Mouse (Mus musculus): ENCODE measurements around the gene Gm28038.
A peak's percentile ranks its signal among the peaks of the same experiment; 100 is the strongest.

Gm28038 gene

GRCm38 (mm10) chr2:30280743-30281142, at the start of gene Gm28038:
Gm28038 (plus strand) TSS chr2:30281043.
- DNase-seq = no peak

- no peak for DNase-seq
Observed at GRCm38 (mm10) chr2:30235593-30235992, 45.2 kb upstream of the Gm28038 start.

DNA sequence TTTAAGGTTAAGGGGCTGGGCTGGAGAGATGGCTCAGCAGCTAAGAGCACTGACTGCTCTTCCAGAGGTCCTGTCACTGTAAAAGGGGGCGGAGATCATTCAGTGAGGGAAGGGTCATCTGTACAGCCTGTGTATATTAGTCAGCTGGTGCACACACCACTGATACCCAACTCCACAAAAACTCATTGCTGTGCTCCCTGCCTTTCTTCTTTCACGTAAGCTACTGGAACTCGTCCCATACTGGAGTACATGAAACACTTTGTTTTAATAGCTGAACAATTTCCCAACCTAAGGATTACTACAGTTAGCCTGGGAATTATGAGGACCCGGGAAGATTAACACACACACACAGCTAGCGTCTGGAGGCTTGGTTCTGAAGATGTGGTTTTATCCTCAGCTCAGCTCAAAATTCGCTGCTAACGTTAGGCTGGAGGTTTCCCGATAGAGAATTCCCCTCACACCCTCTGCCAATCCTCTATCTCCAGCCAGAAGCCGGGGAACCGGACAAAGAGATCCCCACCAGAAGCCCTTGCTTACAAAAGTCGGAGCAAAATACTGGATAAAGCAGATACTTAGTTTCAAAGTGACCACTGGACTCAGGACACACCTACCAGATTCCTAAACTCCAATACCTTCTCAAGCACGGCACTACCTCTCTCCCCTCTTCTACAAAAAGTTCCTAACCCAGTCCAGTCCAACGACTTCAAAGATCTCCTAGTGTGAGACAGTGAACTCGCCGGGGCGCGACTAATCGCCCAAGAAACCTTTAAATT, 44.2 kb upstream of the Gm28038 start:
- DNase-seq = no peak

DNA sequence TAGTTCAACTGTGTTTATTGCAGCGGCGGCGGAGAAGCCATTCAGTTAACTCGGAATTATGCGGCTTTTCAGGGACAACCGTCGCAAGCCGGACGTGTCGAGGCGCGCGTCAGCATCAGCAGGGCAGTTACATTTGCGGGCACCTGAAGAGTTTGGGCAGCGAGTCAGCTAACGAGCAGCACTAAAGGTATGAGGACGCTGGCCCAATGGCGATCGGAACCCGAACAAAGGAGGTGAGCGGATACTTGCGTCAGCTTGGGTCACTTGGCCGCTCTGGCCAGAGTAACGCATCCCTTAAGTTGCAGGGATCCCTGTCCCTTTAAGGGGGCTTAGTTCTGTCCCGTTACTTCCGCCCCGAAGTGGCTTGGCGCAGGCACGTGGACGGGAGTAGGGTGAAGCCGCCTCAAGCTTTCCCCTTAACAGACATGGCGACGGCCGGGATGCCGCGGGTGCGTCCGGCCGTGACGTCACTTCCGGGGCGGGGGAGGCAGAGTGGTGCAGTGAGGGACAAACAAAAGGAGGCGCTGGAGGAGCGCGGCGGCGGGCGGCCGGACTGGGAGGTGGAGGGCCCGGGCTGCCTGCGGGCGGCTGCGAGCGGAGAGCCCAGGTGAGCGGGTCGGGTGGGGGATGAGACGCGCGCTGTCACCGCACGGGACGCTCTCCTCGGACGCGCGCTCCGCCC, 43.5 kb upstream of the Gm28038 start, which contains the start of gene Lrrc8a:
Gene Lrrc8a, plus strand, starts transcription at position 517 of the 682 bp plus-strand sequence.
- DNase-seq = peak; percentile 99 to 100

- DNase-seq = no peak
Observed at GRCm38 (mm10) chr2:30237881-30238280, 43.0 kb upstream of the Gm28038 start.

DNA sequence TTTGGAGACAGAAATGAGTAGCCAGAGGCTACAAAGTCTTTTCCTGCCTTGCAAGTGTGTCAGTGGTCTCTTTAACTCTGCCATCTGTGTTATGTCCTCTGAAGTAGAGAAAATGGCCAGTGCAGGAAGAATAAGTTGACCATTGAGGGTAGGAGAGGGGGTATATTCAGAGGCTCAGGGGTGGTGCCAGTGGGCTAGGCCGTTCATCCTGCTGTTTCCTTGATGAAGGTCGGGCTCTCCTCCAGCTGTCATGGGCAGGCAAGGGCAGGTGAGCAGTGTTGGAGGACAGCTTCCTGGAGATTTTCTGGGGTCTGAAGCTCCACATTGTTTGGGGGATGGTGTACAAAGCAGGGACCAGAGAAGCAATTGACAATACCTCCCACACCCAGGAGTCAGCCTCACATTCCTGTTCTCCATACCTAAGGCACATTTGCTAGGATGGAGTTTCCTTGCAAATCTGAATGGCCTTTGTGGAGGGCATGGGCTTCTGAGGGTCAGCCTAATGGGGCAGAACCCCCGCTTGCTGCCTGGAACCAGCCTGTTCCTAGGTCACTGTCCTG, 41.9 kb upstream of the Gm28038 start:
- DNase-seq = peak in 1 of 2 experiments; percentile 10

DNA sequence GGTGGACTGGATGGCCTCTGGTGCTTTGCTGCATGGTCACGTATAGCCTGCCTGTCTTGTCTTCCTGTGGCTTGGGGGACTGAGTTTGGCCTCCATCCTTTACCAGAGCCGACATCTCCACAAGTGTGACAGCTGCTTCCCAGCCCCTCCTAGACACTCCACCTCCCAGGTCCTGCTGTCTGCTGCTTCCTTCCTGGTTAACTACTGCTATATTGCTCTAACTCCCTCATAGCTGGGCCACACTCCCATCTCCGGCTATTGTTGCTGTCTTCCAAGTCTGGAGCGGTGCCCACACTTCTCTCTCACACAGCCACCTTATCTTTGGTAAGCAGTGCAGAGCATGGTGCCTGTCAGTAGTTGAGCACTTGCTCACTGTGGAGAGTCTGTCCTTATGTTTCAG, 41.1 kb upstream of the Gm28038 start:
- peak in 1 of 2 experiments; percentile 12 for DNase-seq

GRCm38 (mm10) chr2:30240267-30240666, 40.6 kb upstream of the Gm28038 start, which contains the start of gene Gm28035:
Gm28035 (plus strand) TSS chr2:30240567.
- no peak for DNase-seq

- DNase-seq = peak; percentile 74 to 76
Observed at GRCm38 (mm10) chr2:30242509-30242908, 38.3 kb upstream of the Gm28038 start.

GRCm38 (mm10) chr2:30243391-30243790, 37.5 kb upstream of the Gm28038 start:
- DNase-seq = peak in 1 of 2 experiments; percentile 6

DNA sequence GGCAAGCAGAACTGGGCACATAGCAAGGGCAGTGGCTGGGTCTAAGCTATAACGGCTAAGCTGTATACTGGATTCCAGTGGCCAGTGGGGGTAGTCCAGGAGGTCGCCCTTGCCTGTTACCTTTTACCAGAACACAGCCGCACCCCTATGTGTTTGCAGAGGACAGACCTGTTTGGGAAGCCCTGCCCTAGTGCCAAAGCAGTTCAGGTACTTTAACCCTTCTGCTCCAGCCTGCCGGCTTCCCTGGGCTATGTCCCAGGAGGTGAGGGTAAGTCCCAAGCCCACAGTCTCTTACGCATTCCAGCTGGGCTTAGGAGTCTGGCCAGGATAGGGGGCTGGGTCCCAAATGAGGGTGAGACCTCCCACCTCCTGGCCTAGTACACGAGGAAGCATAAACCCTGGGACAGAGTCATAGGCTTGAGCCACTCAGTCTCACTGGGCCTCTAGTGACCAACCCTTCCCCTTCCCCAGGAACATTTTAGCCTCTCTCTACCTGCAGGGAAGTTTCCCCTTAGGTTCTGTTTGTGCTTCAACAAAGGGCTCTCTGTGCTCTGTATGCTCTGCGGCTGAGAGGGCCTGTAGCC, 36.2 kb upstream of the Gm28038 start:
- no peak for DNase-seq

DNA sequence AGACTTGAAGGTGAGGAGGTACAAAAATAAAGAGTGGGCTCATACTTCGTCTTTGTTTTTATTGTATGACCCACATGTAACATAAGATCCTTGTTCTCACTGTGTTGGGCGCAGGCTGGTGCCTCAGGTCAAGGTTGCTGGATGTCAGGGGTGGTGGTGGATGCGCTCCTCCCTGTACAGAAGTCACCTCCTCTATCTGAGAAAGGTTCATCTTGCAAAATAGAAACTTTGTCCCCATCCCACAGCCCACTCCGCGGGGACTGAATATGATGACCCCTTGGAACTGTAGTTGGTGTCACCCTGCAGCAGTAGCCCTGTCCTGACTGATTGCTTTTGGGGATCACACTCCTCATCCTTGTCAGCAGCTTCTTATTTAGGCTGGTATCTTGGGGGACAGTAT, 33.8 kb upstream of the Gm28038 start:
- no peak for DNase-seq

- peak in 1 of 2 experiments; percentile 8 for DNase-seq
Observed at GRCm38 (mm10) chr2:30247681-30248080, 33.2 kb upstream of the Gm28038 start.

DNA sequence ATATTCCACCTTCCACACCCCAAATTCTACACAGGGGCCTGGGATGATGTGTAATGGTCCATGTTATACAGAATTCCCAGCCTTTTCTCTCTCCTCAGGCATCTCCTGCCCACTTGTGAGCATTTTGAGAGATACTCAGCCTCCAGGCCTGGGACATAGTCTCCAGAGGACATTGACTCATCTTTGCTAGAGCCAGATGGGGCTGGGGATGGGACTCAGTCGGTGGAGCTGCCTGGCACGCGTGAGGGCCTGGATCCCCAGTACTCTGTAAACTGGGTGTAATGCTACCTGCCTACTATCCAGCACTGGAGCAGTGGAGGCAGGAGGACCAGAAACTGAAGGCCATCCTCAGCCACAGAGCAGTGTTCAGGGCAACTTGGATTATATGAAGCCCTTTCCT, 31.7 kb upstream of the Gm28038 start:
- no peak for DNase-seq

DNA sequence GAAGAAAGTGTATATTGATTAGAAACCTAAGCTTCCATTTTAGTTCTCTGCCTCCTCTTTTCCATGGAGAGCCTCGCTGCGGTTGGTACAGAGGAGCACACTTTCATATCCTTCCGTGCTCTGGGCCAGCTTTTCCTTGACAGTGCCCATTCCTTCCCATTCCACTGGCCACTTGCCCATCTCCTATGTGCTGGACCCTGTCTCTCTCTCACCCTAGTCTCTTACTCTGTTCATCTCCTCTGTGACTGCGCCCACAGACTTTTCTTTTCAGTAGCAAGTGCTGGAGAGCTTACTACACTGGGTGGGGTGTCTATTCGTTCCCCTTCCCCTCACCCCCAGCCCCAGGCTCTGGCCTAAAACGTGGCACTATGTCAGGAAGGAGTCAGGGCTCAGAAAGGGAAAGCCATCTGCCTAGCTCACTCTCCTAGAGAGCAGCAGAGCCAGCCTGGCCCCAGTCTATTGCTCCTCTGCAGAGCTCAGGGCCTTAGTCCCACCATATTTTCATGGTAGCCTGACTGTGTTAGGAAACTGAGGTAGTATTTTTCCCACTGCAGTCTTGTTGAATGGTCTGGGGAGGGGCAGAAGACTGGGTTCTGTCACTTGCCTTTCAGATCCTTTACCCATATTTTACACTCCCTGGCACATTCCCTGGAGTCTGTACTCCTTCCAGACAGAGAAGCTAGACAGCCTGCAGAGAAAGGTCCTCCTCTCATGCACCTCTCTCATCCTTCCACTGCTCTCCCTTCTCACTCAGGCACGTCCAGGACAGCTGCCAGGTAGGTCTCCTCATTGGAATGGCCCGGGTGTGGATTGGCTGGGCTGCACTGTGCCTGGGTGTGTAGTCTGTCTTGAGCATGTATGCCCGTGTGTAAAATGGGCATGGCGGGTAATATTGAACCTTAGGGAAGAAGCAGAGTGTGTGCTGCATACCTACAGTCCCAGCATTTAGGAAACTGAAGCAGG, 30.4 kb upstream of the Gm28038 start:
- no peak for DNase-seq

DNA sequence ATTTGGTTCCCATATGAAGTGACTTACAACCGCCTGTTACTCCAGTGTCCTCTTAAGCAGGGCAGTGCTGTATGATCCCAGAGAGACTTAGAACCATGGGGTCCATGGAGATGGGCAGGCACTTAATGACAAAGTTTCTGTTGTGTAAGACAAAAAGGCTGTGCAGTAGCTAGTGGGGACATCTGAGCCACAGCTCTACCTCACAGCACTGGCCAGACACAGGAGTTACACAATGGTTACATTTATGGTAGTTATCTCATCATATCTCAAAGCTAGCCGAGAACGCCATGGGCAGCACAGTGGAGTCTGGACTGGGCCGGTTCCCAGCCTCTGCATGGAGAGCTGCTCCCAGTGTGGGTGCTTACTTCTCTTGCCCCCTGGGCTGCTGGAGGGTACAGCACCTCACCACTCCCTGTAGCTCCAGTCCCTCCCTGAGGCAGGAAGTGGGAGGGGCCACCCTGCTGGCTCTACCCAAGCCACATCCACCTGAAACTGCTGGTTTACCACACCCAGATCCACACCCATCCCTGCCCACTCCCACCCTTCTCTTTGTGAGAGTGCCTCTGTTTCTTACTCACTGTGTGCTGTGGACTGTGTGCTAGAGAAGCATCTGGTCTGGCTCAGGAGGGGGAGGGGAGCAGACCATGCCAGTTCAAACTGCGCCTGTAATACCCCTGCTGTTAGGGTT, 29.3 kb upstream of the Gm28038 start:
- DNase-seq = no peak

GRCm38 (mm10) chr2:30252521-30252920, 28.3 kb upstream of the Gm28038 start:
- DNase-seq = no peak

- DNase-seq = no peak
Observed at GRCm38 (mm10) chr2:30253809-30254208, 27.0 kb upstream of the Gm28038 start.

GRCm38 (mm10) chr2:30255631-30256395, 25.0 kb upstream of the Gm28038 start:
- DNase-seq = no peak

DNA sequence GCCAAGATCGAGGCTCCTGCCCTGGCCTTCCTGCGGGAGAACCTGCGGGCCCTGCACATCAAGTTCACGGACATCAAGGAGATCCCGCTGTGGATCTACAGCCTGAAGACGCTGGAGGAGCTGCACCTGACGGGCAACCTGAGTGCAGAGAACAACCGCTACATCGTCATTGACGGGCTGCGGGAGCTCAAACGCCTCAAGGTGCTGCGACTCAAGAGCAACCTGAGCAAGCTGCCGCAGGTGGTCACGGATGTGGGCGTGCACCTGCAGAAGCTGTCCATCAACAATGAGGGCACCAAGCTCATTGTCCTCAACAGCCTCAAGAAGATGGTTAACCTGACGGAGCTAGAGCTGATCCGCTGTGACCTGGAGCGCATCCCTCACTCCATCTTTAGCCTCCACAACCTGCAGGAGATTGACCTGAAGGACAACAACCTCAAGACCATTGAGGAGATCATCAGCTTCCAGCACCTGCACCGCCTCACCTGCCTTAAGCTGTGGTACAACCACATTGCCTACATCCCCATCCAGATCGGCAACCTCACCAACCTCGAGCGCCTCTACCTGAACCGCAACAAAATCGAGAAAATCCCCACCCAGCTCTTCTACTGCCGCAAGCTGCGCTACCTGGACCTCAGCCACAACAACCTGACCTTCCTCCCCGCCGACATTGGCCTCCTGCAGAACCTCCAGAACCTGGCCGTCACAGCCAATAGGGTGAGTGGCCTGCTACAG, 24.1 kb upstream of the Gm28038 start:
- DNase-seq = no peak
